Mouse (Mus musculus): ENCODE data around the gene Nr4a1. TPM values are rescaled to one million over a fixed set of nuclear protein-coding genes. Genes with fewer than 3 reads are reported as not detected.

Nr4a1 gene
- 4.9 and 5.7 TPM in 2 replicates for polyA plus RNA-seq (2012; rRNA removed)

GRCm38 (mm10) chr15:101253886-101254795, at the start of gene Nr4a1:
Gene Nr4a1 (plus strand): TSS chr15:101254269.
- Histone ChIP-seq H3K27me3 (replicated peaks; ENCODE audit: control insufficient read depth, insufficient read depth, low read length) (no peaks in the 10 kb centered on the region), H3K4me3 (ENCODE audit: insufficient read depth, low read depth, low read length) (peak within 1 kb of the TSS; percentile 48), H3K36me3 (ENCODE audit: control insufficient read depth, insufficient read depth, low read length) (no peaks in the 10 kb centered on the region), H3K4me1 (ENCODE audit: control insufficient read depth, insufficient read depth, low read length) (peaks cover 5% of the 10 kb centered on the region; the same call in 1 of the 2 replicates), H3K27ac (ENCODE audit: insufficient read depth, low read depth, low read length) (no peak within 1 kb of the TSS)
- peak; percentile 89 for DNase-seq
- no peak for TF ChIP-seq CTCF (conservative IDR thresholded peaks at IDR 0.05; ENCODE audit: insufficient read depth, insufficient read length, low read depth, low read length)
- 4% methylated on average over 82 of the region's 82 CpGs for WGBS

GRCm38 (mm10) chr15:101204781-101205180, 49.3 kb upstream of the Nr4a1 start:
- Histone ChIP-seq H3K4me3 (ENCODE audit: insufficient read depth, low read depth, low read length) (no peak overlapping the region), H3K27ac (ENCODE audit: insufficient read depth, low read depth, low read length) (no peak overlapping the region), H3K4me1 (ENCODE audit: control insufficient read depth, insufficient read depth, low read length) (no peaks in the 10 kb centered on the region), H3K36me3 (ENCODE audit: control insufficient read depth, insufficient read depth, low read length) (no peaks in the 10 kb centered on the region; the same call in none of the 2 replicates), H3K27me3 (replicated peaks; ENCODE audit: control insufficient read depth, insufficient read depth, low read length) (no peaks in the 10 kb centered on the region)
- TF ChIP-seq CTCF (conservative IDR thresholded peaks at IDR 0.05; ENCODE audit: insufficient read depth, insufficient read length, low read depth, low read length), result no peak
- no peak for TF ChIP-seq POLR2A (IDR thresholded peaks at IDR 0.05; ENCODE audit: low read depth, low read length)
- WGBS, result 82% methylated on average over 7 of the region's 7 CpGs
- DNase-seq, result no peak

GRCm38 (mm10) chr15:101210228-101210627, 43.8 kb upstream of the Nr4a1 start:
- Histone ChIP-seq H3K4me3 (ENCODE audit: insufficient read depth, low read depth, low read length) (no peak overlapping the region), H3K4me1 (ENCODE audit: control insufficient read depth, insufficient read depth, low read length) (peaks cover 7% of the 10 kb centered on the region; the same call in 1 of the 2 replicates), H3K27me3 (replicated peaks; ENCODE audit: control insufficient read depth, insufficient read depth, low read length) (no peaks in the 10 kb centered on the region), H3K27ac (ENCODE audit: insufficient read depth, low read depth, low read length) (no peak overlapping the region), H3K36me3 (ENCODE audit: control insufficient read depth, insufficient read depth, low read length) (no peaks in the 10 kb centered on the region)
- 61% methylated on average over 6 of the region's 6 CpGs for WGBS
- peak; percentile 71 for DNase-seq
- TF ChIP-seq CTCF (conservative IDR thresholded peaks at IDR 0.05; ENCODE audit: insufficient read depth, insufficient read length, low read depth, low read length) (peak; percentile 70), POLR2A (IDR thresholded peaks at IDR 0.05; ENCODE audit: low read depth, low read length) (no peak)

GRCm38 (mm10) chr15:101210998-101211613, 43.0 kb upstream of the Nr4a1 start:
- Histone ChIP-seq H3K27me3 (replicated peaks; ENCODE audit: control insufficient read depth, insufficient read depth, low read length) (no peaks in the 10 kb centered on the region), H3K4me1 (ENCODE audit: control insufficient read depth, insufficient read depth, low read length) (peaks cover 10% of the 10 kb centered on the region; the same call in 1 of the 2 replicates), H3K4me3 (ENCODE audit: insufficient read depth, low read depth, low read length) (no peak overlapping the region), H3K36me3 (ENCODE audit: control insufficient read depth, insufficient read depth, low read length) (no peaks in the 10 kb centered on the region), H3K27ac (ENCODE audit: insufficient read depth, low read depth, low read length) (no peak overlapping the region)
- 71% methylated on average over 14 of the region's 14 CpGs for WGBS
- DNase-seq, result peak; percentile 35
- no peak for TF ChIP-seq POLR2A (IDR thresholded peaks at IDR 0.05; ENCODE audit: low read depth, low read length)
- no peak for TF ChIP-seq CTCF (conservative IDR thresholded peaks at IDR 0.05; ENCODE audit: insufficient read depth, insufficient read length, low read depth, low read length)

- TF ChIP-seq CTCF (conservative IDR thresholded peaks at IDR 0.05; ENCODE audit: insufficient read depth, insufficient read length, low read depth, low read length) (no peak), POLR2A (IDR thresholded peaks at IDR 0.05; ENCODE audit: low read depth, low read length) (no peak)
- Histone ChIP-seq H3K4me3 (ENCODE audit: insufficient read depth, low read depth, low read length) (no peak overlapping the region), H3K4me1 (ENCODE audit: control insufficient read depth, insufficient read depth, low read length) (peaks cover 12% of the 10 kb centered on the region; the same call in 1 of the 2 replicates), H3K27me3 (replicated peaks; ENCODE audit: control insufficient read depth, insufficient read depth, low read length) (no peaks in the 10 kb centered on the region), H3K27ac (ENCODE audit: insufficient read depth, low read depth, low read length) (no peak overlapping the region), H3K36me3 (ENCODE audit: control insufficient read depth, insufficient read depth, low read length) (no peaks in the 10 kb centered on the region)
- WGBS, result 34% methylated on average over 14 of the region's 14 CpGs
- DNase-seq, result peak; percentile 93
These were observed 41.6 kb upstream of the Nr4a1 start for GRCm38 (mm10) chr15:101212435-101212834.

GRCm38 (mm10) chr15:101215136-101215535, 38.9 kb upstream of the Nr4a1 start:
- peak overlapping the region; percentile 39 for H3K27ac ChIP-seq (ENCODE audit: insufficient read depth, low read depth, low read length)
- 19% methylated on average over 2 of the region's 2 CpGs for WGBS
- TF ChIP-seq CTCF (conservative IDR thresholded peaks at IDR 0.05; ENCODE audit: insufficient read depth, insufficient read length, low read depth, low read length) (no peak), POLR2A (IDR thresholded peaks at IDR 0.05; ENCODE audit: low read depth, low read length) (no peak)
- no peak overlapping the region for H3K4me3 ChIP-seq (ENCODE audit: insufficient read depth, low read depth, low read length)
- no peaks in the 10 kb centered on the region for H3K27me3 ChIP-seq (replicated peaks; ENCODE audit: control insufficient read depth, insufficient read depth, low read length)
- H3K36me3 ChIP-seq (ENCODE audit: control insufficient read depth, insufficient read depth, low read length), result no peaks in the 10 kb centered on the region
- peaks cover 12% of the 10 kb centered on the region; the same call in 1 of the 2 replicates for H3K4me1 ChIP-seq (ENCODE audit: control insufficient read depth, insufficient read depth, low read length)
- DNase-seq, result no peak

- Histone ChIP-seq H3K4me3 (ENCODE audit: insufficient read depth, low read depth, low read length) (no peak overlapping the region), H3K4me1 (ENCODE audit: control insufficient read depth, insufficient read depth, low read length) (peaks cover 12% of the 10 kb centered on the region; the same call in 1 of the 2 replicates), H3K27ac (ENCODE audit: insufficient read depth, low read depth, low read length) (peak overlapping the region; percentile 61), H3K36me3 (ENCODE audit: control insufficient read depth, insufficient read depth, low read length) (no peaks in the 10 kb centered on the region), H3K27me3 (replicated peaks; ENCODE audit: control insufficient read depth, insufficient read depth, low read length) (no peaks in the 10 kb centered on the region)
- peak; percentile 67 for DNase-seq
- TF ChIP-seq CTCF (conservative IDR thresholded peaks at IDR 0.05; ENCODE audit: insufficient read depth, insufficient read length, low read depth, low read length) (no peak), POLR2A (IDR thresholded peaks at IDR 0.05; ENCODE audit: low read depth, low read length) (no peak)
- WGBS, result 62% methylated on average over 4 of the region's 4 CpGs
These were observed 38.0 kb upstream of the Nr4a1 start for GRCm38 (mm10) chr15:101216036-101216435.

Data from kidney, adult 2 months (tissue).